Mouse (Mus musculus) erythroblast, embryonic 14.5 days (primary cell): ENCODE measurements around the gene Aqp9.

ENCODE experiments used
- GATA1 ChIP-seq: IDR thresholded peaks from 2 replicates; pipeline ENCODE4 v1.6.1; 2012; ENCODE audit warnings: low read length, inconsistent platforms, mixed read lengths
- TAL1 ChIP-seq: IDR thresholded peaks from 3 replicates; pipeline ENCODE4 v1.6.1; 2012; ENCODE audit warnings: low read length, inconsistent platforms, mixed read lengths

GRCm38 (mm10) chr9:71217793-71218095, 49.3 kb upstream of the Aqp9 start:
- TF ChIP-seq GATA1 (no peak), TAL1 (no peak)
